Mouse (Mus musculus): ENCODE results near the gene Zfp54. TPM values are rescaled to one million over a fixed set of nuclear protein-coding genes. Genes with fewer than 3 reads are reported as not detected.
A peak's percentile ranks its signal among the peaks of the same experiment; 100 is the strongest.
"Not testable (repeated sequence)": the region's sequence is repeated elsewhere in the genome, so short reads cannot be mapped to it uniquely, and the experiment has no call there.

Zfp54 gene
- total RNA-seq (2022), result 1 to 10 TPM in 2 of 4 experiments, under 1 TPM in 2; 0.54 to 1.3 (median 0.82) TPM

GRCm38 (mm10) chr17:21422664-21423599 is at the start of gene Zfp54:
Gene Zfp54 (plus strand): TSS chr17:21423227.
- DNase-seq (ENCODE audit: low spot score in 2 of 2), result peak; percentile 13 to 15

GRCm38 (mm10) chr17:21375311-21375710 is 47.7 kb upstream of the Zfp54 start:
- no peak for DNase-seq (ENCODE audit: low spot score in 2 of 2)

- DNase-seq (ENCODE audit: low spot score in 2 of 2), result peak; percentile 19 to 24
Observed at GRCm38 (mm10) chr17:21383391-21384056, 39.5 kb upstream of the Zfp54 start, which contains the start of gene Zfp677. Gene Zfp677 (plus strand): TSS chr17:21383748.

GRCm38 (mm10) chr17:21384057-21384411 is 39.0 kb upstream of the Zfp54 start:
- no peak for DNase-seq (ENCODE audit: low spot score in 2 of 2)

- DNase-seq (ENCODE audit: low spot score in 2 of 2), result not testable (repeated sequence)
Observed at GRCm38 (mm10) chr17:21438806-21439400, 15.9 kb downstream of the Zfp54 start.

DNA sequence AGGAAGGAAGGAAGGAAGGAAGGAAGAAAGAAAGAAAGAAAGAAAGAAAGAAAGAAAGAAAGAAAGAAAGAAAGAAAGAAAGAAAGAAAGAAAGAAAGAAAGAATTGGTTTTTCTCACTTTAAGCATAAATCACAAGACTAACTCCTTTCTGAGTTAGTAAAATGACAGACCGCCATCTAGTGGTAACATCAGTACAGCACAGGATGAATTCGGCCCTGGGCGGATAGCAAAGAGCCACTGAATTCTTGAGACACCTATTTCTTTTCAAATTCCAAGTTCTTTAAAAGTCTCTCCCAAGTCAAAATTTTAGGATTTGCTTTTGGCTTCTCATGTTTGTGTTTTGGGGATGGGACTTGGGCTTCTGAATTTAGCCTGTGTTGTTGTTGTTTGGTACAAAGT is 26.6 kb downstream of the Zfp54 start:
- DNase-seq (ENCODE audit: low spot score in 2 of 2), result peak in 1 of 2 experiments; percentile 54

DNA sequence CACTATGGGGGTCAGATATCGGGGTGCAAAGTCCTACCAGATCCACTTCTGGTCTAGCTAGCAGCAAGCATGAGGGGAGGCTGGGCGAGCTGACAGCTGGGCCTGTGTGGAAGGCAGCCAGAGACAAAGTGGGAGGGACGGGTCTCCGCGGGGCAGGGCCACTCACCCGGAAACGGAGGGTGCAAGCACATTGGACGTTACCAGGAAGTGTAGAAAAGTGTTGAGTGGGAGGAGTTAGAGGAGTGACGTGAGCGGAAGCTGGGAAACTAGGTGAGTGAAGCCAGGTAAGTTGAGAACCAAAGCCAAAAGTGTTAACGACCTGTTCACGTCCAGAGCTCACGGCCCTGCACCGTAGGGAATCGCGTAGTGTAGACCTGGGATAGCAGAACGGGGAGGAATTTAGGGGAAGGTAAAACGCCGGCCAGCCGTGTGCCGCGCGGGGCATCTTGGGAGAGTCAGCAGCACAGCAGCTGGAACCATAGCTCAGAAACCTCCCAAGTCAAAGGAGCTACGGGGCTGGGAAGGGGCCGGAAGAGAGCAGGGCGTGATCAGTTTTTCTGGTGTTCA is 27.2 kb downstream of the Zfp54 start, which contains the start of gene Zfp51:
Zfp51 (plus strand) TSS at position 237 of the 567 bp plus-strand sequence.
- peak; percentile 74 to 84 for DNase-seq (ENCODE audit: low spot score in 2 of 2)

DNA sequence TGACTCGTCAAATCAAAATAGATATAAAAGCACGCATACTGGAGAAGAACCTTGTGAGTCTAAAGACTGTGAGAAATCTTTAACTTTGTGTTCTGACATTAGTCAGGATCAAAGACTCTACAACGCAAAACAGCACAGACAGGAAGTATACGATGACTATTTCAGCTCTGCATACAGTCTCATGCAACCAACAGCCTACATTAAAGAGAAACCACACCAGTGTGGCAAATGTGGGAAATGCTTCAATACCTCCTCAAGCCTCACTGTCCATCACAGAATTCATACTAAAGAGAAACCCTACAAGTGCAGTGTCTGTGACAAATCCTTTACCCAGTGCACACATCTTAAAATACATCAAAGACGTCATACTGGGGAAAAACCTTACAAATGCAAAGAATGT is 40.5 kb downstream of the Zfp54 start:
- DNase-seq (ENCODE audit: low spot score in 2 of 2), result no peak

DNA sequence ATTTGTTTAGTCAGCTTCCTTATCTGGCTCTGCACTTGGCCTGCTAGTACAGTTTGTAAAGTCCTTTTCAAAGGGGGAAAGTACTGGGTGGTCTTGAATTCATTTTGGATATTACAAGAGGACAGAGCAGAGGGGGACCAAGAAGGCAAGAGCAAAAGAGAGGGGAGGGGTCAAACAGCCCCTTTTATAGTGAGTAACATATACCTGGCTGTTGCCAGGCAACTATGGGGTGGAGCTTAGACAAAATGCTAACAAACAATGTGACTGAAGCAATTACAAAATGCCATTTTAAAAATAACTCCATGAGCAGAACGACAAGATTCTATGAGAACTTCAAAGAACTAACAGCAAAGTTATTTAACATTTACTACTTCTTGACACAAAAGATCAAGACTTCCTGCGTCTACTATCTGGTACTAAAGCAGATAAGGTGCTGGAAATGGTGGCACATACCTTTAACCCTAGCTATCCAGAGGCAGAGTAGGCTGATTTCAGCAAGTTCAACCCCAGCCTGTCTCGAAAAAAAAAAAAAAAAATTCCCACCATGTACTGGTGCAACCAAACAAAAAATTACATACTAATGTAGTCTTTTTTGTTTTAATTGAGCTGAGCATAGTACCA is 49.1 kb downstream of the Zfp54 start:
- no peak for DNase-seq (ENCODE audit: low spot score in 2 of 2)

DNA sequence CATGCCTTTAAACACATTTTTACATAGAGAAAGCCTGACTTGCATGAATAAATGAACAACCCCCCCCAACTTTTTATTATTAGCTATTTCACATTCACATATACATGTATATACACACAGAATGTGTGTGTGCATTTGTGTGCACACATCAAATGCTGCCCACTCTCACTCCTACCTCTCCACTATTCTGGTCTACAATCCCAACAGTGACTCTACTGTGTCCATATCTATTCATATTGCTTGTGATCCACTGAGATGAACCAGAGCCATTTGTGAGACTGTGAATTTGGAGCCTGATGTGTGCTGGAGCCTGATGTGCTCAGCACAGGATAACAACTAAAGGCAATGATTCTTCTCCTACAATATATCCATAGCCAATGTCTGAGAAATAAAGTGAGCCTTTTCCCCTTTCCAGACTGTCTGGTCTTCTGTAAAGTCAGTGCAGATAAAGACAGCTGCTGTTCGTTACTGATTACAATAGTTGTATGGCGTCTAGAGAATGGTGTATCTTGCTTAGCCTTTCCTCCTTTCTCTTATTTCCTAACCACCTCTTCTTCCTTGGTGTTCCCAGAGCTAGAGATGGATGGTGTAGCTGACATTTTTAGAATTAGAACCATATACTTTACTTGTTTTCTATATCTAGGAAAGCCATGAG is 49.8 kb downstream of the Zfp54 start:
- no peak for DNase-seq (ENCODE audit: low spot score in 2 of 2)

- DNase-seq (ENCODE audit: low spot score in 2 of 2), result no peak
Observed at GRCm38 (mm10) chr17:21473362-21474190, 50.5 kb downstream of the Zfp54 start.

DNA sequence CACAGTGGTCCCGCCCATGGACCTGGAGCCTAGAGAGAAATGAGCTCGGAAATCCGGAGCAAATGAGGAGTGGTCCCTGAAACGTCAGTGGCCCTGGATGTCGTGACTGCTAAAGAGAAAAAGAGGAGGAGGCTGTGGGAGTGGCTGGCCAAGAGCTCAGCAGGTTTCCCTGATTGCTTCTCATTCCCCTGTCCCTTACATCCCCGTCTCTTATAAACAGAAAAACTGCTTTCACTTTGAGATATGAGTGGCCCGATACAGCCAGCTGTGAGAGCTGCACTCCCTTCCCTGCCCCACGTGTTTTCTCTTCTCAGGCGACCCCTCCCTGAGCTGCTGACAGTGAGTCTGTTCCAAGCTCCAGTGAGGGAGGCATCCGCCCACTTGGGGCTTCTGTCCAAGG is 51.7 kb downstream of the Zfp54 start:
- DNase-seq (ENCODE audit: low spot score in 2 of 2), result not testable (repeated sequence)

- DNase-seq (ENCODE audit: low spot score in 2 of 2), result not testable (repeated sequence)
Observed at GRCm38 (mm10) chr17:21475290-21475689, 52.3 kb downstream of the Zfp54 start.

DNA sequence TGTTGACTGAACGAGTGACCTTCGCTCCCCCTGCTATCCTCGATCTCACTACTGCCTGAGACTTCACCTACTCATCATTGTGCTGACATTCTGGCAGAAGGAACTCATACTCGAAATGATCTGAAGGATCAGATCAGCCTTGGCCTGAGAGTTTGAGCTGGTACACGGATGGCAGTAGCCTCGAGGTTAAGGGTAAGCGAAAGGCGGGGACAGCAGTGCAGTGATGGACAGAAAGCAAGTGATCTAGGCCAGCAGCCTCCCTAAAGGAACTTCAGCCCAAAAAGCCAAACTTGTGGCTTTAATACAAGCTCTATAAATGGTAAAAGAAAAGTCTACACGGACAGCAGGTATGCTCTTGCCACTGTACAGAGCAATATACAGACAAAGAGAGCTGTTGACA is 53.3 kb downstream of the Zfp54 start:
- not testable (repeated sequence) for DNase-seq (ENCODE audit: low spot score in 2 of 2)

GRCm38 (mm10) chr17:21478103-21478777 is 55.2 kb downstream of the Zfp54 start:
- not testable (repeated sequence) for DNase-seq (ENCODE audit: low spot score in 2 of 2)
